20 mouse cellular contexts compared by ENCODE assay signal in genomic region chr3:109378684-109379083, GRCm38 (mm10). TPM values are rescaled to one million over a fixed set of nuclear protein-coding genes. Genes with fewer than 3 reads are reported as not detected.
DNase-seq lines count a peak whose midpoint lies in the region; ATAC-seq and TF ChIP-seq lines count a peak whose summit lies in the region.
"Had no signal": no experiment of that assay in that cellular context is flagged by ENCODE, and none has a peak within 500 bp of the region (broad histone marks: within the 10 kb centered on the region; RNA-seq: fewer than 3 reads in every experiment).

No protein-coding gene starts in this region.

- intact Hi-C loops in heart, postnatal 36 days (cut with DNase I), result no loop called here

- no peak for TF ChIP-seq POLR2A in MEL (IDR thresholded peaks at IDR 0.05; ENCODE audit: control insufficient read depth in 1 of 2, insufficient read depth in 1 of 2, low read depth in 1 of 2, low read length in 2 of 2, poor library complexity in 1 of 2)

- H3K36me3 ChIP-seq in heart, embryonic 11.5 days (ENCODE audit: control insufficient read depth, insufficient read depth, low read length), result no peaks in the 10 kb centered on the region
- peaks cover 0 to 4% of the 10 kb centered on the region in 2 experiments; a peak in 1 of 4 replicates for H3K36me3 ChIP-seq in MEL (ENCODE audit: control insufficient read depth in 1 of 2, insufficient read depth in 2 of 2, low read length in 2 of 2)
- no peaks in the 10 kb centered on the region for H3K36me3 ChIP-seq in erythroblast, embryonic 14.5 days (ENCODE audit: control insufficient read depth)
- H3K36me3 ChIP-seq in liver, embryonic 16.5 days (ENCODE audit: control insufficient read depth, insufficient read depth), result no peaks in the 10 kb centered on the region
- H3K36me3 ChIP-seq: hindbrain, embryonic 15.5 days; limb, embryonic 12.5 days; midbrain, embryonic 10.5 days; neural tube, embryonic 13.5 days had no signal

- peak; percentile 91 for ATAC-seq in heart, embryonic 11.5 days (replicated peaks; ENCODE audit: insufficient number of reproducible peaks, low FRiP score, low TSS enrichment)
- peak; percentile 99 for ATAC-seq in liver, embryonic 16.5 days (ENCODE audit: low read depth)

- H3K79me2 ChIP-seq in MEL (ENCODE audit: control insufficient read depth, insufficient read depth, low read length, poor library complexity), result no peaks in the 10 kb centered on the region

- H3K9ac ChIP-seq in heart, embryonic 11.5 days (ENCODE audit: low read depth, low read length), result no peak overlapping the region
- H3K9ac ChIP-seq in MEL (ENCODE audit: control insufficient read depth, low read depth, low read length, poor library complexity, severe bottlenecking), result no peak overlapping the region
- no peak overlapping the region for H3K9ac ChIP-seq in liver, embryonic 16.5 days (ENCODE audit: low read depth, low read length)
- H3K9ac ChIP-seq: hindbrain, embryonic 15.5 days; limb, embryonic 12.5 days; neural tube, embryonic 13.5 days had no signal

- peak; percentile 71 to 73 for TF ChIP-seq EP300 in MEL (IDR thresholded peaks at IDR 0.05; ENCODE audit: low read depth in 1 of 2, low read length in 2 of 2)

- no peak for DNase-seq in heart, postnatal 36 days
- DNase-seq in MEL (ENCODE audit: low read depth, low spot score), result peak; percentile 79
- no peak for DNase-seq in layer of hippocampus, postnatal 25 days (ENCODE audit: extremely low spot score in 1 of 2, low spot score in 1 of 2)
- no peak for DNase-seq in lung, adult 18-20 months
- no peak for DNase-seq in ovary, adult 18-20 months (ENCODE audit: low spot score)
- DNase-seq: adrenal gland, postnatal 25 days; cerebellum, adult 9-11 months; embryo, embryonic 11 days; heart, adult 18-20 months; kidney, adult 11 months; kidney, postnatal 10 days; right cerebral cortex, postnatal 25 days; thymus, postnatal 4 days had no signal

- no peak for TF ChIP-seq RAD21 in MEL (IDR thresholded peaks at IDR 0.05; ENCODE audit: low read depth, low read length)

- 55% methylated on average over 6 of the region's 6 CpGs for WGBS in heart, embryonic 11.5 days (ENCODE audit: insufficient replicate concordance)
- WGBS in liver, embryonic 16.5 days (ENCODE audit: insufficient replicate concordance), result 19% methylated on average over 6 of the region's 6 CpGs

- H3K9me3 ChIP-seq in heart, embryonic 11.5 days (replicated peaks; ENCODE audit: control insufficient read depth, low read length), result no peaks in the 10 kb centered on the region
- H3K9me3 ChIP-seq in MEL (replicated peaks; ENCODE audit: insufficient read depth, low read length), result no peaks in the 10 kb centered on the region
- H3K9me3 ChIP-seq in erythroblast, embryonic 14.5 days (ENCODE audit: control insufficient read depth, low read length), result no peaks in the 10 kb centered on the region
- no peaks in the 10 kb centered on the region for H3K9me3 ChIP-seq in liver, embryonic 16.5 days (replicated peaks; ENCODE audit: control insufficient read depth, low read length)
- H3K9me3 ChIP-seq: hindbrain, embryonic 15.5 days; limb, embryonic 12.5 days; midbrain, embryonic 10.5 days; neural tube, embryonic 13.5 days had no signal

- H3K27me3 ChIP-seq in heart, embryonic 11.5 days (ENCODE audit: control insufficient read depth, insufficient read depth, low read length), result no peaks in the 10 kb centered on the region
- no peaks in the 10 kb centered on the region for H3K27me3 ChIP-seq in MEL (ENCODE audit: control insufficient read depth in 1 of 2, insufficient read depth in 2 of 2, low read length in 2 of 2)
- H3K27me3 ChIP-seq in erythroblast, embryonic 14.5 days (ENCODE audit: control insufficient read depth), result no peaks in the 10 kb centered on the region
- no peaks in the 10 kb centered on the region for H3K27me3 ChIP-seq in liver, embryonic 16.5 days (ENCODE audit: control insufficient read depth, insufficient read depth, low read depth, low read length)
- H3K27me3 ChIP-seq: hindbrain, embryonic 15.5 days; limb, embryonic 12.5 days; neural tube, embryonic 13.5 days had no signal

- H3K4me3 ChIP-seq in heart, embryonic 11.5 days (ENCODE audit: low read depth, low read length), result no peak overlapping the region
- peak overlapping the region in 1 of 2 experiments; percentile 2; a peak in 1 of 4 replicates for H3K4me3 ChIP-seq in MEL (ENCODE audit: control insufficient read depth in 1 of 2, insufficient read depth in 1 of 2, low read depth in 2 of 2, low read length in 2 of 2)
- peak overlapping the region; percentile 28 for H3K4me3 ChIP-seq in erythroblast, embryonic 14.5 days (replicated peaks)
- peak overlapping the region; percentile 15; the same call in 1 of the 2 replicates for H3K4me3 ChIP-seq in liver, embryonic 16.5 days (ENCODE audit: low read depth, low read length)
- H3K4me3 ChIP-seq: hindbrain, embryonic 15.5 days; limb, embryonic 12.5 days; midbrain, embryonic 10.5 days; neural tube, embryonic 13.5 days had no signal

- H3K4me1 ChIP-seq in heart, embryonic 11.5 days (ENCODE audit: control insufficient read depth, insufficient read depth, low read length), result no peaks in the 10 kb centered on the region
- no peaks in the 10 kb centered on the region for H3K4me1 ChIP-seq in MEL (ENCODE audit: control insufficient read depth in 1 of 2, insufficient read depth in 2 of 2, low read length in 2 of 2)
- H3K4me1 ChIP-seq in erythroblast, embryonic 14.5 days (ENCODE audit: control insufficient read depth), result peaks cover 37% of the 10 kb centered on the region
- peaks cover 10% of the 10 kb centered on the region for H3K4me1 ChIP-seq in liver, embryonic 16.5 days (ENCODE audit: control insufficient read depth, low read depth, low read length)
- H3K4me1 ChIP-seq: hindbrain, embryonic 15.5 days; limb, embryonic 12.5 days; midbrain, embryonic 10.5 days; neural tube, embryonic 13.5 days had no signal

- TF ChIP-seq CTCF in MEL (IDR thresholded peaks at IDR 0.05 in 2 of 3, conservative IDR thresholded peaks at IDR 0.05 in 1 of 3; ENCODE audit: control insufficient read depth in 1 of 3, insufficient read depth in 1 of 3, low read depth in 2 of 3, low read length in 3 of 3, poor library complexity in 1 of 3, severe bottlenecking in 1 of 3), result no peak

- peak overlapping the region; percentile 58 for H3K27ac ChIP-seq in heart, embryonic 11.5 days (ENCODE audit: low read depth, low read length)
- no peak overlapping the region for H3K27ac ChIP-seq in MEL (ENCODE audit: control insufficient read depth, low read depth, low read length)
- peak overlapping the region; percentile 84 for H3K27ac ChIP-seq in liver, embryonic 16.5 days (ENCODE audit: low read length)
- H3K27ac ChIP-seq: hindbrain, embryonic 15.5 days; limb, embryonic 12.5 days; midbrain, embryonic 10.5 days; neural tube, embryonic 13.5 days had no signal

- peak overlapping the region; percentile 10 for H3K4me2 ChIP-seq in heart, embryonic 11.5 days
- H3K4me2 ChIP-seq in liver, embryonic 16.5 days (ENCODE audit: low read depth, low read length), result peak overlapping the region; percentile 43
- H3K4me2 ChIP-seq: hindbrain, embryonic 15.5 days; limb, embryonic 12.5 days; neural tube, embryonic 13.5 days had no signal

TF ChIP-seq in MEL, 35 proteins besides CTCF, POLR2A, EP300 and RAD21:
- TF ChIP-seq ETS1 (IDR thresholded peaks at IDR 0.05; ENCODE audit: low read depth, low read length) (peak; percentile 49; the same call in 1 of the 2 replicates), RCOR1 (IDR thresholded peaks at IDR 0.05; ENCODE audit: low read depth, low read length) (0 out of 2 replicates have a peak, but pooled peaks have one; percentile 21), E2F4 (IDR thresholded peaks at IDR 0.05; ENCODE audit: borderline replicate concordance, low read depth, low read length) (no peak), NRF1 (IDR thresholded peaks at IDR 0.05; ENCODE audit: insufficient read depth, low read depth, low read length, poor library complexity, severe bottlenecking) (no peak), TCF12 (IDR thresholded peaks at IDR 0.05; ENCODE audit: low read depth, low read length) (peak; percentile 61; the same call in 1 of the 2 replicates), MAFK (IDR thresholded peaks at IDR 0.05; ENCODE audit: borderline replicate concordance, low read depth, low read length) (no peak), GABPA (IDR thresholded peaks at IDR 0.05; ENCODE audit: low read depth, low read length) (no peak), GATA1 (IDR thresholded peaks at IDR 0.05; ENCODE audit: low read depth, low read length) (peak; percentile 81), TAL1 (IDR thresholded peaks at IDR 0.05; ENCODE audit: low read length) (peak; percentile 76)

RNA-seq across cellular contexts. Expression of gene Vav3, which starts 38.2 kb away (rescaled TPM):
- polyA plus RNA-seq in heart, embryonic 11.5 days (2014; fragmentation: Nextera tagmentation; extraction: Ambion mirVana), result 12.9 TPM in 2 replicates
- 1 to 10 TPM; 5.9 to 6.4 TPM for total RNA-seq in heart, postnatal 36 days (2021)
- total RNA-seq in MEL (2012; rRNA removed), result not detected in 2 replicates
- not detected for polyA plus RNA-seq in MEL (2012; ENCODE audit: insufficient read depth in 1 of 2, insufficient read length in 2 of 2, low read depth in 1 of 2, low replicate concordance in 2 of 2, missing spikeins in 1 of 2)
- polyA plus RNA-seq in erythroblast, embryonic 14.5 days (2012), result not detected in 2 replicates
- polyA plus RNA-seq in liver, embryonic 16.5 days (2015; fragmentation: Nextera tagmentation; extraction: Ambion mirVana), result 2.7 and 2.9 TPM in 2 replicates
- 10 to 100 TPM; 11.2 to 15.9 TPM for total RNA-seq in layer of hippocampus, postnatal 25 days (2021)
